Mouse (Mus musculus): ENCODE results near the gene Srpk2.

GRCm38 (mm10) chr5:23672136-23672535 lies 12.3 kb downstream of the Srpk2 start:
- TF ChIP-seq CTCF (IDR thresholded peaks at IDR 0.05; ENCODE audit: insufficient read depth, low read length) (no peak), POLR2A (IDR thresholded peaks at IDR 0.05; ENCODE audit: borderline replicate concordance, extremely low read depth, low read depth, low read length) (no peak)

All from lung, adult 2 months (tissue).